Mouse (Mus musculus): ENCODE results near the gene Igsf8.

The Igsf8 gene

GRCm38 (mm10) chr1:172304443-172304842 is 43.0 kb downstream of the Igsf8 start:
- no peak for DNase-seq (ENCODE audit: low read depth)

DNA sequence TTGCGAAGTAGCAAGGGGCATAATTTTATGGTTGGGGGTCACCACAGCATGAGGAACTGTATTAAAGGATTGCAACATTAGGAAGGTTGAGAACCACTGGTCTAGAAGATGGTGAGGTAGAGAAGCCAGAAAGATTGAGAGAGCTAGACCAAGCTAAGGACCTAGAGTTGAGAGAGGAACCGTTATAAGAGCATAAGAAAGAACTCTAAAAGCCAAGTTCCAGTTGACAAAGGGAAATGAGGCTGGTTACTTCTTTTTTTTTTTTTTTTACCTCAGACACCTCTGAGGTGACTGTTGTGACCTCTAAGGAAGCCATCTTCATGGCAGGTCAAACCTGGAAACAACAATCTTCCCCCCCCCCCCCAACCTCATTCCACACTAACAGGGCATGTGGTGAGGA is 43.7 kb downstream of the Igsf8 start:
- DNase-seq (ENCODE audit: low read depth): no peak

GRCm38 (mm10) chr1:172305635-172306034 is 44.2 kb downstream of the Igsf8 start:
- DNase-seq (ENCODE audit: low read depth): no peak

- no peak for DNase-seq (ENCODE audit: low read depth)
Measured at GRCm38 (mm10) chr1:172306196-172306595, 44.8 kb downstream of the Igsf8 start.

DNA sequence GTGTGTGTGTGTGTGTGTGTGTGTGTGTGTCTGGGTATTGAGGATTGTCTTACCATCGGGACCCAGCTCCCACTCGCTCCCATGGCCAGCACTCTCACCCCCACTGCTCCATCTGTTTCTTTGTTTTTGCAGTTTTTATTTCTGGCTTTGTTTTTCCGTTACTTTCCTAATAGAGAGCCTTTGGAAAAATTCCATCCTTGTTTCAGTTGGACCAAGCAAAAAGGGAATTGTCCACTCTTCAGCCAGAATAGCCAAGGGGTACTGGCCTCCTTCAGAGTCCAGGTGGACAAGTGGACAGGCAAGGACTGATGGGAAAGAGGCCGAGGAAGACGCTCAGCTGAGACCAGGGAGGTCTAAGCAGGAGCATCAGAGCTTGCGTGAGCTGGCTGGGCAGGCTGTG is 45.4 kb downstream of the Igsf8 start:
- DNase-seq (ENCODE audit: low read depth): no peak

DNA sequence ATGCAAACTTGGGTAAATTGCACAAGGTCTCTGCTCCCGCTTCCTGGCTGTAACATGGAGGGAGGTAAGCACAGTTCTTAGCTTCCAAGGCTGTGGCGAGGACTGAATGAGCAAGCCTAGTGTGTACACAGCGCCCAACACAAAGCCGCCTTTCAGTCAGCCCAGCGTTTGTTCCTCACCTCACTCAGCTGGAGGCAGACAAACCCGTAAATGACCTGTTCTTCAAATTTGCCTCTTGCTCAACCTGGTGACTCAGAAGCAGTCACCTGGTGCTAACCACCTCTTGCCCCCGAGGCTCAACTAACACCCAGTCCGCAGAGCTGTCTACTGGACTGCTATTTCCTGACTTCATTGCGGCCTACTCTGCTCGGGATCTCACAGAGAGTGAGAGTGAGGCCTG is 46.5 kb downstream of the Igsf8 start:
- DNase-seq (ENCODE audit: low read depth): peak; percentile 58

- no peak for DNase-seq (ENCODE audit: low read depth)
Measured at GRCm38 (mm10) chr1:172308409-172308808, 47.0 kb downstream of the Igsf8 start.

- peak; percentile 99 for DNase-seq (ENCODE audit: low read depth)
Measured at GRCm38 (mm10) chr1:172309699-172310398, 48.4 kb downstream of the Igsf8 start.

DNA sequence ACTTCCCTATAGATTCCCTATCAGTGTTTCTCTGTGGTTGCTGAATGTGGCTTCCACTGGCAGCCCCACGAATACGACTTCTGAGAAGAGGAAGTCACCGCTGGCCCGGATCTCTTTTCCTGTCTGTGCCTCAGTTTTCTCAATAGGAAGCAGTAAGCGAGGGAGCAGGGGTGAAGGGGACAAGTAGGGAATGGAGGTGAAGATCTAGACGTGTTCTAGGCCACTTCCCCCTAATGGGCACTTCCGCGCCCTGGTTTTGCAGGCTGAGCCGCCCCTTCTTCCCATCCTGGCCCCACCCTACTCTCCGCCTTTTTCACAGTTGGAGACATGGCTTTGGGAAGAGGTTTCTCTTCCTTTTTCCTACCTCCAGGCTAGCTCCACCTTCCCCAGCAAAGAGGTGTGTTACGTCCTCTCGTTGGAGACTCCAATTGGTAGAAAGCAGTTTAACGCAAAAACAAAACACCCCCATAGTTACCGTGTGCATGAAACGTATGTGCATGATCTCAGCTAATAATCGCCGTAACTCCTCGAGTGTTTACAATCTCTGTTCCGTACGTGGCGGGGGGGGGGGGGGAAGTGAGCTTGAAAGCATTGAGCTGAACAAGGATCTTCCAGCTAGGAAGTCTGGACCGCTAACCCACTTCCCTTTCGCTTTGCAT is 49.9 kb downstream of the Igsf8 start:
- DNase-seq (ENCODE audit: low read depth): peak; percentile 82

DNA sequence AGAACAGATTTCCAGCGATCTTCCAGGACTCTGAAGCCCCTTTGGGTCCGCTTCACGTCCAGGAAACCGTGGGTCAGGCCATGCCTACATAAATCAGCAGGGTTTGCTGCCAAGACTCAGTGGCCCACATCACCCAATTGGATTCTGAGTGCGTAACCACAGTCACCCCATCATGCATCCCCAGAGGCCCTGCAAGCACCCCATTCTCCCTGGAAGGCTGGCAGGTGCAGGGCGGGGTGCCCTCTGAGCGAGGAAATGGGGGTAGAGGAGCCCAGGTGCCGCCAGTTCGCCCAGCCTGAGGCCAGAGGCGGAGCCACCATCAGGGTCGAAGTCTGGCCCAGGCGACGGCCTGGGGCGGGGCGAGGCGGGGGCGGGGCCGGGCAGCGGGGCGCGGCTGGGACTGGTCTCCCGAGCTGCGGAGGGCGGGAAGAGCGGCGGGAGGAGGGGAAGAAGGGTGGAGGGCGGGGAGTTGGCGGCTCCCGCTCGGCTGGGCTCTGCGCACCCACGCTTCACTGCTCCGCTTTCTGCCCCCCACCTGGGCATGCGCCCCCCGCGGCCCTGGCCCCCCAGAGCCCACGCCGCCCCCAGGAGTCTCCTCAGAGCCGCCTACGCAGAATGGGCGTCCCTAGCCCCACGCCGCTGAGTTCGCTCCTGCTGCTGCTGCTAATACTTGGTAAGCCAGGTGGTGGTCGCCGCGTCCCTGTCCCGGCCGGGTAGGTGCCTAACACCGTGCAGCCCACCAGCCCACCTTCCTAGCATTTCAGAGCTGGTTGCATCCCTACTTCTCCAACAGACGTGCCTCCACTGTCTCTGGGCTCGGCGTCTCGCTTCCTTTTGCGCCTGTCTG is 50.7 kb downstream of the Igsf8 start:
- peak; percentile 92 for DNase-seq (ENCODE audit: low read depth)

DNA sequence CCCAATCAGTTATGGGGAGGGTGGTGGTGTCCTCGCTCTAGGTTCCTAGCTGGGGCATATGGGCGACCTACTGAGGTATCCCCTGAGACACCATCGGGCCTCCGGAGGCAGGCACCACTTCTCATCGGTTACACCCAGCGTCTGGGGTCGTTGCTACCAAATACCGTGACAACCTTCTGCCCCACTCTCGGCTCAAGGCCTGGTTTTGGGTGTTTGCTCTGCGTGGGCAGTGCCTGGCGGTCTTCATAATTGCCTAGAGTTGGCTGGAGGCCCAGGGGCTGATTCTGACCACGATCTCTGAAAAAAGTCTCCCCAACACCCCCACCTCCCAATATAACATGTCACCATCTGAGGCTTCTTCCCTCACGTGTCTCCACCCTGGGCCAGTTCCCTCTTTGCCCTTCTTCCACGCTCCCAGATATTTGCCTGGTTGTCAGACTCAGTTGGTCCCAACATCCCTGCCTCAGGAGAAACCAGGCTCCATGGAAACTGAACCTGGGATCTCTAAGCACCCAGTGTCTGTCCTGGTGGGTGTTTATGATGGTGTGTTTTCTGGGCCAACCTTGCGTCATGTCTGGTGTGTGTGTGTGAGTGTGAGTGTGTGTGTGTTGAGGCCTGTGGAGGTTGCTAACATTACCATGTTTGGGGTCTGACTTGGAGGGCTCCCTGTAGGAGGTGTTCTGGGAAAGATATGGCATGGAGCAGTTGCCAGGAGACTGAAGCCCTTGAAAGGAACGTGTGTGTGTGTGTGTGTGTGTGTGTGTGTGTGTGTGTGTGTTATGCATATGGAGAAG is 51.5 kb downstream of the Igsf8 start:
- peak; percentile 52 for DNase-seq (ENCODE audit: low read depth)

GRCm38 (mm10) chr1:172313613-172314411 is 52.4 kb downstream of the Igsf8 start:
- DNase-seq (ENCODE audit: low read depth): peak; percentile 87

- no peak for DNase-seq (ENCODE audit: low read depth)
Measured at GRCm38 (mm10) chr1:172314911-172315310, 53.5 kb downstream of the Igsf8 start.

GRCm38 (mm10) chr1:172317431-172317830 is 56.0 kb downstream of the Igsf8 start:
- DNase-seq (ENCODE audit: low read depth): no peak

GRCm38 (mm10) chr1:172317946-172318345 is 56.5 kb downstream of the Igsf8 start:
- DNase-seq (ENCODE audit: low read depth): no peak

- DNase-seq (ENCODE audit: low read depth): no peak
Measured at GRCm38 (mm10) chr1:172318424-172319035, 57.1 kb downstream of the Igsf8 start.

DNA sequence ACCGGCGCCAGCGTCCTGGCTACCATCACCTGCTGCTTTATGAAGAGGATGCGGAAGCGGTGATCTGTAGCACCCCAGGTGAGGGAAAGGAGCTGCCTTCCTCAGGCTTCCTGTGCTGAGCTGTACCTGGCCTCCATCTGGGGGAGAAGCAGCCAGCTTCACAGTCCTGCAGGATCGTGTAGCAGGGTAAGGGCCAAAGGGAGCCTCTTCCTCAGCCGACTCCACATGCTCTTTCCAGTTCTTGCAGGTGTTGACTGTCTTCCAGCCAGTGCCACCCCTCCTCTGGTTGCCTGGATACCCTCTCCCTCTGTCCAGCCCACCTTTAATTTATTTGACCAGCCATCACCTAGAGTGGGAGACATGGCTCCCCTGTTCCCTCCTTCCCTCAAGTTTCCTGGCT is 57.9 kb downstream of the Igsf8 start:
- DNase-seq (ENCODE audit: low read depth): no peak

GRCm38 (mm10) chr1:172319921-172320411 is 58.5 kb downstream of the Igsf8 start:
- no peak for DNase-seq (ENCODE audit: low read depth)

- DNase-seq (ENCODE audit: low read depth): no peak
Measured at GRCm38 (mm10) chr1:172322725-172323124, 61.3 kb downstream of the Igsf8 start.

DNA sequence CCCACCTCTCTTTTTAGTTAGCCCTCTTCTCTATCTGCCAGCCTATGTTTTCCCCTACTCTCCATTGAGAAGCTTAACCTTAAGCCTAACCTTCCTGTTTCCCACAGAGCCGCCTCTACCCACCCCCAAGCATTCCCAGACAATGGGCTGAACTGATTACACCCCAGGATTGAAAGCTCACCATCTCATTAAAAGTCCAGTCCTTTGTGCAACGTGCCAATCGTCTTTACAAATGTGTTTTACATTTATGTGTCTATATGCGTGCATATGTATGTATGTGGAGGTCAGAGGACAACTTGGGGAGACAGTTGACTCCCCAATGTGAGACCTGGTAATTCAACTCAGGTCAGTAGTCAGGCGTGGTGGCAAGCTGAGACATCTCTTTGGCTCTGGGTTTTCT is 61.9 kb downstream of the Igsf8 start:
- DNase-seq (ENCODE audit: low read depth): no peak

Measured in NIH3T3 (cell line).